Mouse (Mus musculus) heart, adult 2 months (tissue): Measurements from ENCODE around the gene Disp2.

Experiments used
- CTCF ChIP-seq: fragments of 200-600 bp; IDR thresholded peaks from 2 replicates; pipeline ENCODE4 v1.8.1; 2022; ENCODE audit warnings: antibody characterized with exemption, mild to moderate bottlenecking, moderate library complexity
- EP300 ChIP-seq: fragments of 200-500 bp; IDR thresholded peaks from 2 replicates; pipeline ENCODE4 v1.6.1; 2011; ENCODE audit warnings: low read depth, low read length, control low read depth; ENCODE audit not compliant: insufficient read depth
- POLR2A ChIP-seq: fragments of 200-500 bp; IDR thresholded peaks from 2 replicates; pipeline ENCODE4 v1.6.1; 2011; ENCODE audit warnings: mild to moderate bottlenecking, low read depth, low read length, control low read depth; ENCODE audit not compliant: insufficient read depth

DNA sequence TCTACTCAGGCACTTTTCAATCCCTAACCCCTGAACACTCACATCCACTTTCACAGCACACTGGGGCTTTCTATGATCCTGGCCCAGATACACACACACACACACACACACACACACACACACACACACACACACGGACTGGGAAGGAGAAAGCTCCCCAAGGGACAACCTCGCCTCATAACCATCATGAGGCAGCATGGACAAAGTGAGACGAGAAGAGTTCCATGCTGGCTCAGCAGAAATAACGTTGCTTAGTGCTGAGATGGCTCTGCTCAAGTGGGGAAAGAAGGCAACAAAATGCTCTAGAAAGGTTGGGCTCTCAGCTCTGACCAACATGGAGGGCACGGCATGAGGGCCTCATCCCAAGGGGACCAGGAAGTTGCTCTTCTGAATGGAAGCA lies 61.7 kb downstream of the Disp2 start:
- TF ChIP-seq CTCF (no peak), POLR2A (no peak), EP300 (no peak)
